Mouse (Mus musculus) embryonic facial prominence, embryonic 10.5 days (tissue): ENCODE measurements at regions not wholly inside any gene's neighbourhood (a gene's known extent, or its start where the extent isn't known, plus 50 kb on each side); places are given as distances from the start of the nearest gene placed in this dataset.

Source experiments
- DNase-seq: peaks from one replicate; pipeline ENCODE4 v3.0.0-alpha.2; 2017; ENCODE audit warnings: low spot score
- H3K27ac ChIP-seq: fragments of 300-500 bp; sonication (generic); replicated peaks from 2 replicates; pipeline ENCODE4 v1.5.1; 2016; ENCODE audit warnings: mild to moderate bottlenecking
- H3K27me3 ChIP-seq: fragments of 300-500 bp; sonication (generic); replicated peaks from 2 replicates; pipeline ENCODE4 v1.6.1; 2016; ENCODE audit warnings: low read depth, mild to moderate bottlenecking; ENCODE audit not compliant: poor library complexity, severe bottlenecking
- H3K36me3 ChIP-seq: fragments of 300-500 bp; sonication (generic); replicated peaks from 2 replicates; pipeline ENCODE4 v1.6.1; 2016; ENCODE audit warnings: mild to moderate bottlenecking, moderate library complexity
- H3K4me1 ChIP-seq: fragments of 300-500 bp; sonication (generic); 2 replicates; pipeline ENCODE4 v1.6.1; 2016
- H3K4me3 ChIP-seq: fragments of 300-500 bp; sonication (generic); 2 replicates; pipeline ENCODE4 v1.5.1; 2016; ENCODE audit warnings: mild to moderate bottlenecking, moderate library complexity
- H3K9me3 ChIP-seq: fragments of 300-500 bp; sonication (generic); 2 replicates; pipeline ENCODE4 v1.6.1; 2016; ENCODE audit warnings: mild to moderate bottlenecking
- WGBS: fragments of 180-500 bp; shearing (Covaris S2); methylation state at CpG from one replicate; pipeline ENCODE4 v1.1.7; 2016; 5-methylcytosine and 5-hydroxymethylcytosine counted together

DNA sequence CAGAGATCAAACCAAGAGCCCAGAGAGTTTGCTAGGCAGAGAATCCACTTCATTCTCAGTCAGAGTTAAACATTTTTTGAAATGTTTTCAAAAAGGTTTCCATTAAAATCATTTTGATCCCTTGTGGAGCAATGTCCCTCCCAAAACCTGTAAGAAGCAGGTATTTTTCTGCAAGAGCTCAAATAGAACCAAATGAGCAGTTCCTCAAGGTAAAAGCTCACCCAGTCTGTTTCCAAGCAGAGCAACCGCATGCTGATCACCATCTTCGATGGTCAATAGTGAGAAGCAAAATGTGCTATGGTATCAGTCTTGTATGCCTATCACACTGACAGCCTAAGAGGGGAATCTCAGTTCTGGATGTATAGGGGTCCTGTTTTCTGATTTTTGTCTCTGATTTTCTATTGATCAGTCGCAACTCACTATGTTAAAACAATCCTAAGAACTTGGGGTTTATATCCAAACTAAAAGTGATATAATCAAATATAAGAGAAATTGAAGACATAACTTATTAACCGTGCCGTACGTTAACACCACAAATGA, 432.3 kb upstream of the Ccnh start:
- H3K9me3 ChIP-seq = no peaks in the 10 kb centered on the region
- no peaks in the 10 kb centered on the region for H3K36me3 ChIP-seq
- WGBS = 86% methylated on average over 6 of the region's 6 CpGs
- H3K27me3 ChIP-seq = peaks cover 16% of the 10 kb centered on the region
- DNase-seq = no peak
- no peak overlapping the region for H3K27ac ChIP-seq
- H3K4me3 ChIP-seq = no peak overlapping the region
- peaks cover 3% of the 10 kb centered on the region; the same call in 1 of the 2 replicates for H3K4me1 ChIP-seq

DNA sequence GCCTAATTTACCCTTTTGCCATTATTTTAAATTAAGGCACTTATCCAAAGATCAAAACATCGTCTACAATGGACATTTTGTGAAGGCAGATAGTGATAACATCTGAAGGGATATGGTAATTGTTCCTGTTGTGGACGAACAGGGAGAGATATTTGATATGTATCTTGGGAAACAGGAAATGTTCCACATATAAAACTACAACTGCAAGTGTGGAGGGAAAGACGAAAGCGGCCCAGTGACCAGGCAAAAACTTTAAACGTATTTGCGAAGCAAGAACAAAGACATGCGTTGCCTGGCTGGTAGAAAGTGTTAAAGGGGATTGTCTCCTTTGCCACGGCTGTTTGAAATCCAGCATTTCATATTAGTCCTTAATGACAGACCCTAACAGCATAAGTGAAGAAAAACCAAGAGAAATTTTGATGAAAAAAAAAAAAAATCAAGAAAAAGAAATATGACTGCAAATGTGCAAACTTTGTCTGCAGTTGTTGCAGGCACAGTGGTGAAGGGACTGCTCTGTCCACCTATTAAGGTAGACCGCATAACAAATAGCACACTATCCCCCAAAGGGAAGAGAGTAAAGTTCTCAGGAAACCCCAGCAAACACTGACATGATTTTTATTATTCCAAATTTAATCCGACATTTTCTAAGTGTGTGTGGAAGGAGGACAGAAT, 431.2 kb upstream of the Ccnh start:
- Histone ChIP-seq H3K4me1 (peaks cover 3% of the 10 kb centered on the region; the same call in 1 of the 2 replicates), H3K4me3 (no peak overlapping the region), H3K36me3 (no peaks in the 10 kb centered on the region), H3K27me3 (peaks cover 16% of the 10 kb centered on the region), H3K27ac (no peak overlapping the region), H3K9me3 (no peaks in the 10 kb centered on the region)
- 42% methylated on average over 10 of the region's 10 CpGs for WGBS
- no peak for DNase-seq

DNA sequence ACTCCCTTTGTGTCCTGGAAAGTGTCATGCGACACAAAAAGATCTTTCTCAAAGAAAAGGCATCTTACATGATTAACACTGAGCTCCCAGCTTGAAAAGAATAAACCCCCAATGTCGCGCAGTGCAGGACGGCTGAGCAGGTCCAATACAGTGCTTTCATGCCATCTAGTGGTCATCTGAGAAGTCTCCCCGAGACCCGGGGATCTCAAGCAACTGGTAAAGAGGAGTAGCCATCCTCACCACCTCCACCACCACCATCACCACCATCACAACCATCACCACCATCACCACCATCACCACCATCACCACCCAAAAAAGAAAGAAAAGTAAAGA, 430.7 kb upstream of the Ccnh start:
- Histone ChIP-seq H3K4me3 (no peak overlapping the region), H3K4me1 (peaks cover 3% of the 10 kb centered on the region; the same call in 1 of the 2 replicates), H3K36me3 (no peaks in the 10 kb centered on the region), H3K27me3 (peaks cover 16% of the 10 kb centered on the region), H3K27ac (no peak overlapping the region), H3K9me3 (no peaks in the 10 kb centered on the region)
- 1% methylated on average over 6 of the region's 6 CpGs for WGBS
- DNase-seq = peak; percentile 76

DNA sequence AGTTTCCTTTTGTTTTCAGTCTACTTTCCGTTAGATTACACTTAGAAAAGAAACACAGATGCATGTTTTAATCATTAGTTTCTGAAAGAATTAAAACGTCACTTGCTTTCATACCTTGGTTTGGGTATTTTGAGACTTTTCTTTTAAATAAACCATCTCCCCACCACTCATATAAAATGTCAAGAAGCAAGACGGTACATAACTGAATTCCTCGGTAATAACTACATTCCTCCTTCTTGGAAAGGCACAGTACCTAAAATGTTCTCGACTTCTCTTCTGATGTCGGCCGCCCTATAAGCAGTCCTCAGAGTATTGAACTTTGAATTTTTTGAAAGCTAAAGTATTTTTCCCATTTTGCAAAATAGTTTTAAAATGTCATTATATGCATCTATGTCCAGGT, 430.1 kb upstream of the Ccnh start:
- Histone ChIP-seq H3K4me1 (peaks cover 3% of the 10 kb centered on the region; the same call in 1 of the 2 replicates), H3K27ac (no peak overlapping the region)

DNA sequence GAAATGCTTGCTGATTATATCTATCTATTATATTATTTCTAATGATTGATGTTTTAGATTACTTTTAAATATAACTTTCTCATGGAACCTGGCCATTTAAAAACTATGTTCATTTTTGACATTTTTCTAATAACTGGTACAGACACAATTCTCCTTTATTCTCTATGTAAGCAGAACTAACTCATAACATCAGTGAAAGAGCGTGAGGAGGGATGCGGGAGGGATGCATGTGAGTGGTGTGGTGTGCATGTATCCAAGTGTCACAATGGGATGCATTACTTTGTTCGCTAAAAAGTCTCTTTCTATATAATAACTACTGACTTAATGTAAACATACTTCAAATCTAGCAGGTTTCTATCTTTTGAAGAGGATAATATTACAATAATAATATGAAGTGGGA, 428.7 kb upstream of the Ccnh start:
- no peaks in the 10 kb centered on the region for H3K9me3 ChIP-seq
- H3K36me3 ChIP-seq = no peaks in the 10 kb centered on the region
- H3K4me3 ChIP-seq = no peak overlapping the region
- WGBS = 76% methylated on average over 3 of the region's 3 CpGs
- peaks cover 9% of the 10 kb centered on the region; the same call in 1 of the 2 replicates for H3K27me3 ChIP-seq
- H3K4me1 ChIP-seq = peaks cover 3% of the 10 kb centered on the region; the same call in 1 of the 2 replicates
- DNase-seq = no peak
- H3K27ac ChIP-seq = no peak overlapping the region

More for the DNA sequence above, 430.1 kb upstream of the Ccnh start:
- Histone ChIP-seq H3K9me3 (no peaks in the 10 kb centered on the region), H3K27me3 (peaks cover 16% of the 10 kb centered on the region), H3K4me3 (no peak overlapping the region), H3K36me3 (no peaks in the 10 kb centered on the region)
- no peak for DNase-seq
- WGBS = 70% methylated on average over 7 of the region's 7 CpGs

DNA sequence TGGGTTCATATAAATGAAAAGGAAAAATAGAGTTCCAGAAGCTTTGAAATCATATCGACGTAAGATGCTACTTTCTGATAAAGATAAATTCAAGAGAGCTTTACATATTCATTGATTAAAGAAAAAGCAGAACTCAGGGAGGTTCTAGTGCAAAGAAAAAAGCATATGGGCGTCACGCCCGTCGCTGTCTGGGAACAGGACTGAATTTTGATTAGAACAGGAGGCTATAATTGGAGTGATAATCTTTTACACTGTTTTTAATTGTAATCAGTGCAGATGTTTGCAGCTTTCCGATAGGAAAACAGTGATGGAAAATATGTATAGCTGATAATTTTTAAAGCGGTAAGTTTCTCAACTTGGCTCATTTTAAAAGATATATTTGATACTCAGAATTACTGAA, 428.2 kb upstream of the Ccnh start:
- WGBS = 72% methylated on average over 8 of the region's 8 CpGs
- Histone ChIP-seq H3K4me1 (peaks cover 3% of the 10 kb centered on the region; the same call in 1 of the 2 replicates), H3K36me3 (no peaks in the 10 kb centered on the region), H3K27ac (no peak overlapping the region), H3K9me3 (no peaks in the 10 kb centered on the region), H3K4me3 (no peak overlapping the region), H3K27me3 (peaks cover 9% of the 10 kb centered on the region; the same call in 1 of the 2 replicates)
- DNase-seq = no peak

DNA sequence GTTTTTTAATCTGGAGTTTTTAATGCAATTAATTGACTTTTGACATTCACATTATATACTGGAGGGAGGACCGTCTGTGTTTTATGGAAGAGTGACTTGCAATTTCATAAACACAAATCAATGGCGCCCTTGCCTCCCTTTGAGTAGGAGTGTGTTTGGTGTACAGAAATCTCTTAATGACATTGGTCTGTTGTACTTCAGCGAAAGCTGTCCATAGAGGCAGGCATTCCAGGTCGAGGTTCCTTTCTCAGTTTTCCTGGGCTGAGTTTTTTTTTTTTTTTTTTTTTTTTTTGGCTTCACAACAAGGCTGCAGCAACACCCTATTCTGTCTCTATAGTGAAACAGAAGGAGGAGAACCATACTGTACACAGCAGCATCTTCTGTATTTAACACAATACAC, 427.4 kb upstream of the Ccnh start:
- H3K4me1 ChIP-seq = peaks cover 3% of the 10 kb centered on the region; the same call in 1 of the 2 replicates
- H3K27me3 ChIP-seq = peaks cover 8% of the 10 kb centered on the region; the same call in 1 of the 2 replicates
- H3K27ac ChIP-seq = no peak overlapping the region
- no peaks in the 10 kb centered on the region for H3K9me3 ChIP-seq
- H3K4me3 ChIP-seq = no peak overlapping the region
- 66% methylated on average over 4 of the region's 4 CpGs for WGBS
- no peak for DNase-seq
- no peaks in the 10 kb centered on the region for H3K36me3 ChIP-seq

DNA sequence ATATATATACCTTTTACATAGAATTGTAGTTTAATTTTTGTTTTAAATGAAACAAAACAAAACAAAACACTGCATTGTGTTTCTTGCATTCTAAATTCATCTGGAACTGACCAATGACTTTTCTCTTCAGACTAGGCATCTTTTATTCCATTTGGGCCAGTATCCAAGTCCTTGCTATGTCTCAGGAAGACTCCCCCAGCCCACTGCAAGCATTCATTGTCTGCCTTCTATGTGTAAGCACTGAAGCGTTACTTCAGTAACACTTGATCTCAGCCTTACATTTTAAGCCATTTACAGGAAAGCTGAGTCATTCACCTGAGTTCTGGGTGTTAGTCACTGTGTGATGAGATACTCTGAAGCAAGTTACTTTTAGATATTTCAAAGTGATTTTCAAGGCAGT, 425.3 kb upstream of the Ccnh start:
- no peak overlapping the region for H3K4me3 ChIP-seq
- no peak overlapping the region for H3K27ac ChIP-seq
- H3K36me3 ChIP-seq = no peaks in the 10 kb centered on the region
- DNase-seq = no peak
- no peaks in the 10 kb centered on the region for H3K9me3 ChIP-seq
- H3K4me1 ChIP-seq = no peaks in the 10 kb centered on the region
- no peaks in the 10 kb centered on the region for H3K27me3 ChIP-seq
- WGBS = 67% methylated on average over 1 of the region's 1 CpGs

DNA sequence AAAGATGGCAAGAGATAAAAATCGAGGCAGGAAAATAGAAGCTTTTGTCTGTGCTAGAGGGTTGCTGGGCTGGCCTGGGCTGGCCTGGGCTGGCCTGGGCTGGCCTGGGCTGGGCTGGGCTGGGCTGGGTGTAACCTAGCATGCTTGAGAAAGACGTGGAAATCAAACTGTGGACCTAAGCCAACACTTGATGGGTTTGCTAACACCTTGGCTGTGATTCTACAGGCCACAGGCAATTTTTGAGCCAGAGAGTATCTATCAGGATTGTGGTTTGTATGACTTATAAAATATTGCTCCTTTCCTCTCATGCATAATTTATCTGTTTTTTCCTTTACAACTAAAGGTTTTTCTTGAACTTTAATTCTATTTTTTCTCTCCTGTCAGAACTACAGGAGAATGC, 417.3 kb upstream of the Ccnh start:
- Histone ChIP-seq H3K4me3 (no peak overlapping the region), H3K27ac (no peak overlapping the region), H3K36me3 (no peaks in the 10 kb centered on the region), H3K4me1 (peaks cover 4% of the 10 kb centered on the region), H3K9me3 (no peaks in the 10 kb centered on the region), H3K27me3 (no peaks in the 10 kb centered on the region)
- no peak for DNase-seq
- WGBS = 58% methylated on average over 2 of the region's 2 CpGs

DNA sequence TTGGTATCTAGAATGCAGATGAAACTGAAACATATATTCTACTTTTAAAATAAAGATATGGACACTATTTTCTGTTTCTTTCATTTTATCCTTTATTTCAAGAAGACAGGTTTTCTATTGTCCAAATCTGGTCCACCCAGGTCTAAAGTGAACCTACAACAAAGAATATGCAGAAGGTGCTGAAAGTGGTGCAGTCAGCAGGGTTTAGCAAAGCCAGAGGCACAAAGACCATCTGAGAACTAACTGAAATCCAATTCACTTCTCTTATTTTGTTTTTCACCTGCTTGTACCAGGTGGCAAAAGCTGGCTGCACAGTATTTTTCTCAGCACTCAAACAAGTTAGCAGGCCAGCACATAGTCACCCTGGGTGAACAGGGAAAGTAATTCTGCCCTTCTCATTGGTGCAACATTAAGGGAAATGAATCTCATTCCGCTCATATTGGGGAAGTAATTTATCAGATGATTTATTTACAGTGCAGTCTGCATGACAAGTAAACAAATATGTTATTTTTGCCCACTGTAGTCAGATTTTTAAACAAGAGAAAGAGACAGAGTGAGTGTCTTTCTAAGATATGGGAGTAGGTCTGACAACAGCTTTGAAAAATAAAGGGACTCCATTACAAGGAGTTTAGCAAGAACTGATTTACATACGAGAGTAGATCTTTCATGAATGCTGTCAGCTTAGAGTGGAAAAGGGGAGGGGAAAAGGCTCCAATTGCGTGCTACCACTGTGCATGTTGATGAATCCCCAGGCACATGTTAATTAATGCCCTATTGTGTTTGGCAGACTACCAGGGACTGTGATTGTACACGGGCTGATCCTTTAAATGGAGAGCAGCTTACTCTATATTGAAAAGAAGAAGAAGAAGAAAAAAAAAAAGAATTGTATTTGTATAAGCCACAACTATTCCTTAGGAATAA, 405.9 kb upstream of the Ccnh start:
- no peak overlapping the region for H3K27ac ChIP-seq
- 23% methylated on average over 4 of the region's 4 CpGs for WGBS

DNA sequence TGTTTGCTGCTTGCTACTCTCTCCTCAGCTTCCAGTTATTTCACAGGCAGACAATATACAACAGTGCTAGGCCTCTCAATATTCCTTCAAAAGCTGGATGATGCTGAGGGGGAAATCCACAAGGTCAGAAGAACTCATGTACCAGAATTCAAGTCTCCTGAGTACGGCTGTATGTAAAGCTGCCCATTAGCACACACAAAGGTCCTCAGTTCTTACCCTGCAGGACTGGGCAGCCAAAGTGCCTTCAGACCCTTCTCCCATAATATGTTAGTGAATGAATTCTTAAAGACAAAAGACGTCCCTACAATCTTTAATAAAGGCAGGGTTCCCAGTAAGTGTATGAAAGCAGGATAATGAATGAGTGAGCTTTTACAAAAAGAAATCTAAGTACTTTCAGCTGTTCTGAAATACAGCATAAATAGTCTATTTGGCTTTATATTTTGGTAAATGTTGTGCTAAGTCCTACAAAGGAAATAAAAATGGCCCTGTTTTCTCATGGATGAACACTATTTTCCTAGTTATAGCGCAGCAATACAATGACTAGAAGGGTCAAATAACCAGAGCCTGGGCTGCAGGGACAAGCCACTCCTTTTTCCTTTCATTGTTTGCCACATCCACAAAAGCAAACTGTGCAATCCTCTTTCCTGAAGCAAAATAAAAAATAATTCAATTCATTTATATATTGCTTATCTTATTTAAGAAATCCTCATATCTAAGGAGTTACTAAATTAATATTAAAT, 384.8 kb upstream of the Ccnh start:
- H3K4me3 ChIP-seq = no peak overlapping the region
- no peaks in the 10 kb centered on the region for H3K4me1 ChIP-seq
- H3K9me3 ChIP-seq = no peaks in the 10 kb centered on the region
- H3K27ac ChIP-seq = no peak overlapping the region
- H3K36me3 ChIP-seq = no peaks in the 10 kb centered on the region
- no peaks in the 10 kb centered on the region for H3K27me3 ChIP-seq
- 65% methylated on average over 3 of the region's 3 CpGs for WGBS
- DNase-seq = no peak

More for the DNA sequence above, 405.9 kb upstream of the Ccnh start:
- DNase-seq = no peak
- Histone ChIP-seq H3K27me3 (no peaks in the 10 kb centered on the region), H3K4me3 (no peak overlapping the region), H3K9me3 (no peaks in the 10 kb centered on the region), H3K36me3 (no peaks in the 10 kb centered on the region), H3K4me1 (peaks cover 3% of the 10 kb centered on the region; the same call in 1 of the 2 replicates)

DNA sequence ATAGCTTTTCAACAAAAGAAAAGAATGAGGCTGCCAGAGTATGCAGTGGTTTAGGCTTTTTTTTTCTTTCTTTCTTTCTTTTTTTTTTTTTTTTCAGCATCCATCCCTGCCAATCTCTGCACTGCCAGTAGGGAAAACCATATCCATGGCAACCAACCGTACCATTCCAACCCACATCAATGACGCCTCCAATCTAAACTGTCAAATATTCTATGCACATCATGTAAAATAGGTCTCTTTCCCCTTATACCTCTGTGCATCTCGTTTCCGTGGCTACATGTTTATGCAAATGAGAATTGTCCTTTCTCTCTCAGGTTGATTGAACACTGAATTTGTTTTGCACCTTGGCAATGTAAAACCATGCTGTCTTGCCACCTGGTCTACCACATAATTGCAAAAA, 384.0 kb upstream of the Ccnh start:
- no peak overlapping the region for H3K27ac ChIP-seq
- H3K4me3 ChIP-seq = no peak overlapping the region
- no peak for DNase-seq
- H3K9me3 ChIP-seq = no peaks in the 10 kb centered on the region
- no peaks in the 10 kb centered on the region for H3K4me1 ChIP-seq
- H3K27me3 ChIP-seq = no peaks in the 10 kb centered on the region
- no peaks in the 10 kb centered on the region for H3K36me3 ChIP-seq
- 84% methylated on average over 4 of the region's 4 CpGs for WGBS
